Mouse (Mus musculus): ENCODE measurements around the gene Ppm1g.

DNA sequence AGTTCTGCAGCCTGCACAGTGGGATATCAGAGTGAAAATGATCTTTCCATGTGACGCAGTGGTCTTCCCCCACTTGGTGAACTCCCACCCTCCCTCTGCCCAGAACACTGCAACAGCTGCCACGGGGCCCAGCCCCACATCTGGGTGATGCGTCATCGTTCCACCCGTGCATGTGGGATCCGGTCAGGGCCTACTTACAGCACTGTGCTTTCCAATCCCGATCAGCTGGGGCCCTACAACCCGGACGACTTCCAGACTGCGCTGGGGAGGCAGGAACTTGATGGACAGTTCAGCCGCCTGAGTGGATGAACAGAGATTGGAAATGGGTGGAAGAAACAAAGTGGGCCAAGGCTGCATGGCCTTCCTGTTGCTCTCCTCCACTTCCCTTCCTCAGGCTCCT is 37.1 kb upstream of the Ppm1g start:
- TF ChIP-seq CTCF (IDR thresholded peaks at IDR 0.05; ENCODE audit: insufficient read depth, low read length): no peak
- no peak for TF ChIP-seq POLR2A (IDR thresholded peaks at IDR 0.05; ENCODE audit: borderline replicate concordance, extremely low read depth, low read depth, low read length)

All from lung, adult 2 months (tissue).